Mouse (Mus musculus) E14TG2a.4 (cell line): ENCODE results near the gene Zic1.

Experiments
- H3K27me3 ChIP-seq: 2 replicates; pipeline ENCODE4 v1.6.1; 2014; ENCODE audit warnings: low read length, control low read depth; ENCODE audit not compliant: insufficient read depth
- H3K36me3 ChIP-seq: 2 replicates; pipeline ENCODE4 v1.6.1; 2014; ENCODE audit warnings: low read length, control low read depth; ENCODE audit not compliant: insufficient read depth
- H3K4me1 ChIP-seq: replicated peaks from 2 replicates; pipeline ENCODE4 v1.6.1; 2014; ENCODE audit warnings: low read depth, low read length, control low read depth
- H3K4me3 ChIP-seq: replicated peaks from 2 replicates; pipeline ENCODE4 v1.5.1; 2014; ENCODE audit warnings: mild to moderate bottlenecking, low read length
- H3K9me3 ChIP-seq: 2 replicates; pipeline ENCODE4 v1.6.1; 2014; ENCODE audit warnings: low read length, control low read depth
- CTCF ChIP-seq: conservative IDR thresholded peaks from 2 replicates; pipeline ENCODE4 v1.5.1; 2014; ENCODE audit warnings: low read length
- NANOG ChIP-seq: IDR thresholded peaks from 2 replicates; pipeline ENCODE4 v1.6.1; 2014; ENCODE audit warnings: borderline replicate concordance, low read length, mixed read lengths
- POU5F1 ChIP-seq: IDR thresholded peaks from 2 replicates; pipeline ENCODE4 v1.6.1; 2014; ENCODE audit warnings: low read length, borderline replicate concordance

Gene Zic1

DNA sequence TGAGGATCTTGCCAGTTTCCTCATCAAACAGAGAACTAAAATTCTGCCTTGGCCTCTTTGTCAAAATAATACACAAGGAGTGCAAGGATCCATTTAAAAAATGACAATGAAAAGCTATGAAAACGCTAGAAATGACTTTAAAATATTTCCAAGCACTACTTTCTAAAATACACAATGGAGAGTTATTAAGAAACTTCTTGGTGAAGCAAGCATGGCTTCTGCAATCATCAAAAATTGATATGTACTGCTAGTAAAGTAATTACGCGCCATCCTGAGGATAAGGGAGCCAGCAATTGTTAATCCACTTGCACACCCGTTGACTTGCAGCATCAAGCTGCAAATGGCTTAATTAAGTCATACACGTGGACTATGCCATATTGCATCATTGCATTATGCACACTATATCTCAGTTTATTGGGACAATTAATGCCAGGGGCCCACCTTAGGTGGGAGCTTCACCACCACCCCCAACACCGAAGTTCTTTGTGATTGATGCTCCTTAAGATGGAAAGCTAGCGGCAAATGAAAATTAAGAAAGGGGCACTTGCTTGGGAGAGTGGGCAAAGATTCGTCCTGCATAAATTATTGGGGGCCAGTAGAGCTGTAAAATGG is 35.0 kb upstream of the Zic1 start:
- H3K9me3 ChIP-seq = no peaks in the 10 kb centered on the region
- peaks cover 70% of the 10 kb centered on the region for H3K27me3 ChIP-seq
- no peak for TF ChIP-seq NANOG
- no peak for TF ChIP-seq POU5F1
- TF ChIP-seq CTCF = no peak
- H3K4me1 ChIP-seq = peaks cover 9% of the 10 kb centered on the region
- H3K36me3 ChIP-seq = no peaks in the 10 kb centered on the region
- H3K4me3 ChIP-seq = no peak overlapping the region

- H3K4me3 ChIP-seq = no peak overlapping the region
- 0 out of 2 replicates have a peak, but pooled peaks cover 4% of the 10 kb centered on the region for H3K4me1 ChIP-seq
- H3K36me3 ChIP-seq = no peaks in the 10 kb centered on the region
- H3K9me3 ChIP-seq = no peaks in the 10 kb centered on the region
- TF ChIP-seq NANOG (no peak), CTCF (no peak), POU5F1 (no peak)
- H3K27me3 ChIP-seq = peaks cover 70% of the 10 kb centered on the region
Observed at GRCm38 (mm10) chr9:91399976-91400375, 34.4 kb upstream of the Zic1 start.

GRCm38 (mm10) chr9:91395066-91395772 is 29.6 kb upstream of the Zic1 start:
- no peaks in the 10 kb centered on the region for H3K4me1 ChIP-seq
- peaks cover 7% of the 10 kb centered on the region for H3K9me3 ChIP-seq
- peaks cover 53% of the 10 kb centered on the region for H3K27me3 ChIP-seq
- H3K36me3 ChIP-seq = no peaks in the 10 kb centered on the region
- H3K4me3 ChIP-seq = no peak overlapping the region
- TF ChIP-seq CTCF (no peak), NANOG (no peak), POU5F1 (no peak)

DNA sequence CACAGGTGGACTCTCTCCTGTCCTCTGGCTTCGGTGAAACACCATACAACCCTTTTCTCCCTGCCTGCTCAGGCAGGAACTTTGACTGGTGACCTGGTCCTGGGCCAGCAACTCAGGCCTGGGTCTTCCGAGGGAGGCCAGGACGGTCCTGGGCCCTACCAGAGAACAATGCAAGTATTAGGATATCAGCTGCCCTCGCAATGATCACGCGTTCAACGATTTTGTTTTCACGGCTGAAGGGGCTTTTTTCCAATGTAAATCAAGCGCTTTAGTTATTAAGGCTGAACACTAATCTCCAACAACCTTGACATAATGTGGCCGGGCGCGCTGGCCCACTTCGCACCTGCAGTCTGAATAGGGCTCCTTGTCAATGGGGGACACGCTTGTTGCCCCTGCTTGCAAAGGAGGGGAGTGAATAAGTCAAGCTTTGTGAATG is 28.6 kb upstream of the Zic1 start:
- TF ChIP-seq NANOG = no peak
- no peak for TF ChIP-seq POU5F1
- no peak for TF ChIP-seq CTCF
- no peaks in the 10 kb centered on the region for H3K36me3 ChIP-seq
- H3K4me1 ChIP-seq = no peaks in the 10 kb centered on the region
- peaks cover 17% of the 10 kb centered on the region for H3K9me3 ChIP-seq
- H3K27me3 ChIP-seq = peaks cover 58% of the 10 kb centered on the region
- H3K4me3 ChIP-seq = no peak overlapping the region

- Histone ChIP-seq H3K4me3 (no peak overlapping the region), H3K27me3 (peaks cover 60% of the 10 kb centered on the region), H3K4me1 (no peaks in the 10 kb centered on the region), H3K9me3 (peaks cover 24% of the 10 kb centered on the region), H3K36me3 (no peaks in the 10 kb centered on the region)
- TF ChIP-seq NANOG (no peak), CTCF (no peak), POU5F1 (no peak)
Observed at GRCm38 (mm10) chr9:91393376-91394068, 27.9 kb upstream of the Zic1 start.

DNA sequence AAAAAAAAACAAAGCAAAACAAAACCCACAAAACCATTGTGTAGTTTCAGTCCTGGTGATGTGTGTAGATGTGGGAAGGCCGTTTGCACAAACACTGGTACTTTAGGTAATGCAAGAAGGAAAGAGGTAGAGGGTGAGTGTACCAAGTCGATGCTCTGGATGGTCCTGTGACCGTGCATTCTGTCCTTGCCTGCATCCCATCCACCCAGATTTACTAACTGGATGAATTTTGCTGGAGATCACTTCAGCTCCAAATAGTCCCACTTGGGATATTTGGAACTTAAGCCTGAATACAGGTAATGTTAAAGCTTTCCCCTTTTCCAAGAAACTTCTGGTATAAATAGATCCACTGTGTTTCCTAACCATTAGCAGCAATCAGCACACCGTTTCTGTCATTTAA is 22.6 kb upstream of the Zic1 start:
- Histone ChIP-seq H3K36me3 (no peaks in the 10 kb centered on the region), H3K4me1 (peaks cover 10% of the 10 kb centered on the region), H3K27me3 (peaks cover 73% of the 10 kb centered on the region), H3K4me3 (no peak overlapping the region), H3K9me3 (peaks cover 65% of the 10 kb centered on the region)
- TF ChIP-seq POU5F1 (no peak), CTCF (no peak), NANOG (no peak)

GRCm38 (mm10) chr9:91387740-91388080 is 22.1 kb upstream of the Zic1 start:
- H3K4me1 ChIP-seq = peaks cover 12% of the 10 kb centered on the region
- no peak overlapping the region for H3K4me3 ChIP-seq
- peaks cover 65% of the 10 kb centered on the region for H3K9me3 ChIP-seq
- peaks cover 77% of the 10 kb centered on the region for H3K27me3 ChIP-seq
- H3K36me3 ChIP-seq = no peaks in the 10 kb centered on the region
- TF ChIP-seq CTCF = no peak
- no peak for TF ChIP-seq POU5F1
- no peak for TF ChIP-seq NANOG

DNA sequence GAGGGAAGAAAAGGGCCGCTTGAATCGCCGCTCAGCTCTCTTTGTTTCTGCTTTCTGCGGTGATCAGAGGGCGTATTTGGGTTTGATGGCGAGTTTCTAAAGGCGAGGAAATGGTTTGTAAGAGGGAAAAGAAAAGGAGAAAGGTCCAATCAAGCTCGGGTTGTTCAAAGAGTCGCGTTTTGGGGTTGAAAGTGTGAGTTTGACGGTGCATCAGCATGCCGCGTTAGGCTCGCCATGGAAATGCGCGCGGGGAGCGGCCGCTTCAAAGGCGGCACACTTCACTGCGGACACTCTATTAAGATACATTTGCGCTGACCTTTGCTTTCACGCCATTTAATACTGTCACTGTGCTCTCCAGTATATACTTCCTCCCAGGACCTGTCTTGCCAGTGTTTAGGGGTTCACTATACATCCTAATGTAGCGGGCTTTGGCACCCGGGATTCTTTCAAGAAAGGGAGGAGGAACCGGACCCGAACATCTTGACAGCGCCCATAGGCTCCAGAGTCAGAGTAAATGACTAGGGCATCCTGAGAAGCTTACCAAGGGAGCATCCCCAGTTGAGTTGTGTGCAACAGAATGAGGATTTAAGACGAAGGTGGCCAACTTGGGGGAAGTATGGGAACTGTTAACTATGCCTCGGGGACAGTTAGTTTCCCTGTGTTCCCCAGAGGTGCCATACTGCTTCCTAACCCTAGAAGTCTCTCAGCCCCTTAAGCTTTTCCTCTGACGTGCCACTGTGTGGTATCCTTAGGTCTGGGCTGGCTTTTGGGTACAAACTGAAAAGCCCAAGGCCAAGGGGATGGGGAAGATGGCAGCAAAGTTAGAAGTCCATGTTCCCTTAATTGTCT is 21.5 kb upstream of the Zic1 start:
- peaks cover 83% of the 10 kb centered on the region for H3K27me3 ChIP-seq
- peaks cover 65% of the 10 kb centered on the region for H3K9me3 ChIP-seq
- no peaks in the 10 kb centered on the region for H3K36me3 ChIP-seq
- peaks cover 15% of the 10 kb centered on the region for H3K4me1 ChIP-seq
- no peak for TF ChIP-seq POU5F1
- peak; percentile 48; the same call in 1 of the 2 replicates for TF ChIP-seq NANOG
- no peak overlapping the region for H3K4me3 ChIP-seq
